Mouse (Mus musculus) adrenal gland, adult (tissue): ENCODE measurements around the gene Snx29.
A peak's percentile ranks its signal among the peaks of the same experiment; 100 is the strongest.

Experiments
- DNase-seq, 2 experiments: peaks; one replicate each; pipeline ENCODE4 v3.0.0; 2022 to 2023; ENCODE audit warnings: low spot score in 1 of 2; ENCODE audit not compliant: inconsistent age in 2 of 2

Gene Snx29

GRCm38 (mm10) chr16:11629704-11630103, 307.0 kb downstream of the Snx29 start:
- no peak for DNase-seq

- DNase-seq = no peak
Observed at GRCm38 (mm10) chr16:11630489-11630888, 307.8 kb downstream of the Snx29 start.

GRCm38 (mm10) chr16:11632205-11632747, 309.6 kb downstream of the Snx29 start:
- DNase-seq = no peak

GRCm38 (mm10) chr16:11636196-11636733, 313.6 kb downstream of the Snx29 start:
- no peak for DNase-seq

- no peak for DNase-seq
Observed at GRCm38 (mm10) chr16:11636902-11637301, 314.2 kb downstream of the Snx29 start.

- no peak for DNase-seq
Observed at GRCm38 (mm10) chr16:11637794-11638193, 315.1 kb downstream of the Snx29 start.

GRCm38 (mm10) chr16:11638739-11639138, 316.0 kb downstream of the Snx29 start:
- DNase-seq = peak in 1 of 2 experiments; percentile 67

- no peak for DNase-seq
Observed at GRCm38 (mm10) chr16:11639936-11640335, 317.2 kb downstream of the Snx29 start.

- no peak for DNase-seq
Observed at GRCm38 (mm10) chr16:11643603-11644002, 320.9 kb downstream of the Snx29 start.

GRCm38 (mm10) chr16:11644399-11644798, 321.7 kb downstream of the Snx29 start:
- no peak for DNase-seq

GRCm38 (mm10) chr16:11645668-11646067, 323.0 kb downstream of the Snx29 start:
- no peak for DNase-seq

GRCm38 (mm10) chr16:11646745-11647289, 324.1 kb downstream of the Snx29 start:
- no peak for DNase-seq

GRCm38 (mm10) chr16:11648169-11648688, 325.5 kb downstream of the Snx29 start:
- no peak for DNase-seq

GRCm38 (mm10) chr16:11652686-11653366, 330.1 kb downstream of the Snx29 start:
- no peak for DNase-seq

- no peak for DNase-seq
Observed at GRCm38 (mm10) chr16:11655893-11656292, 333.2 kb downstream of the Snx29 start.

- DNase-seq = no peak
Observed at GRCm38 (mm10) chr16:11657111-11657510, 334.4 kb downstream of the Snx29 start.

- no peak for DNase-seq
Observed at GRCm38 (mm10) chr16:11659111-11659720, 336.5 kb downstream of the Snx29 start.

- DNase-seq = peak; percentile 54 to 87
Observed at GRCm38 (mm10) chr16:11664896-11665705, 342.4 kb downstream of the Snx29 start.

GRCm38 (mm10) chr16:11665869-11666268, 343.2 kb downstream of the Snx29 start:
- DNase-seq = peak; percentile 57 to 88

GRCm38 (mm10) chr16:11668375-11668774, 345.7 kb downstream of the Snx29 start:
- no peak for DNase-seq

GRCm38 (mm10) chr16:11668878-11669277, 346.2 kb downstream of the Snx29 start:
- DNase-seq = no peak
